Mouse (Mus musculus) E14TG2a.4 (cell line): ENCODE data around the gene Agap1.

Source experiments
- CTCF ChIP-seq: conservative IDR thresholded peaks from 2 replicates; pipeline ENCODE4 v1.5.1; 2014; ENCODE audit warnings: low read length
- NANOG ChIP-seq: IDR thresholded peaks from 2 replicates; pipeline ENCODE4 v1.6.1; 2014; ENCODE audit warnings: borderline replicate concordance, low read length, mixed read lengths
- POU5F1 ChIP-seq: IDR thresholded peaks from 2 replicates; pipeline ENCODE4 v1.6.1; 2014; ENCODE audit warnings: low read length, borderline replicate concordance

GRCm38 (mm10) chr1:89816487-89817206 is 362.0 kb downstream of the Agap1 start:
- no peak for TF ChIP-seq CTCF
- no peak for TF ChIP-seq NANOG
- TF ChIP-seq POU5F1 = no peak
